Mouse (Mus musculus): ENCODE data around the gene Ankrd39.

GRCm38 (mm10) chr1:36589486-36589885, 42.2 kb upstream of the Ankrd39 start:
- peak; percentile 86; the same call in 1 of the 2 replicates for TF ChIP-seq EP300 (IDR thresholded peaks at IDR 0.05; ENCODE audit: insufficient read depth, low read depth, low read length)
- 0 out of 2 replicates have a peak, but pooled peaks have one; percentile 22 for TF ChIP-seq POLR2A (IDR thresholded peaks at IDR 0.05; ENCODE audit: insufficient read depth, low read depth, low read length)
